In genomic region chr12:3235124-3235631, GRCm38 (mm10) we compare ENCODE assay signal across 7 mouse cellular contexts.
A peak's percentile ranks its signal among the peaks of the same experiment; 100 is the strongest.
DNase-seq lines count a peak whose midpoint lies in the region; ATAC-seq lines count a peak whose summit lies in the region.

No protein-coding gene starts in this region.

- H3K36me3 ChIP-seq in intestine, embryonic 16.5 days (ENCODE audit: control insufficient read depth, insufficient read depth, low read length), result peaks cover 27% of the 10 kb centered on the region
- peaks cover 13% of the 10 kb centered on the region; the same call in 1 of the 2 replicates for H3K36me3 ChIP-seq in midbrain, embryonic 11.5 days (ENCODE audit: control insufficient read depth, insufficient read depth, low read length)

- H3K27ac ChIP-seq in intestine, embryonic 16.5 days (ENCODE audit: low read length), result peak overlapping the region; percentile 64
- peak overlapping the region; percentile 40; the same call in 1 of the 2 replicates for H3K27ac ChIP-seq in midbrain, embryonic 11.5 days (ENCODE audit: low read depth, low read length)

- H3K4me2 ChIP-seq in intestine, embryonic 16.5 days (ENCODE audit: low read depth, low read length), result peak overlapping the region; percentile 60
- peak overlapping the region; percentile 52 for H3K4me2 ChIP-seq in midbrain, embryonic 11.5 days

- peak; percentile 93 for DNase-seq in adrenal gland, adult 2 months
- DNase-seq in embryo, embryonic 11 days, result peak; percentile 95
- DNase-seq in gastrocnemius, postnatal 4 days (ENCODE audit: low spot score in 2 of 2), result peak; percentile 35 to 83
- peak; percentile 91 to 92 for DNase-seq in left cerebral cortex, postnatal 36 days (ENCODE audit: low spot score in 2 of 2)
- DNase-seq in midbrain, embryonic 11.5 days (ENCODE audit: low spot score, missing footprints), result peak; percentile 98
- peak; percentile 98 for DNase-seq in skeletal muscle tissue, adult 2 months (ENCODE audit: low read depth, low spot score)

- H3K9ac ChIP-seq in intestine, embryonic 16.5 days (ENCODE audit: low read depth, low read length), result peak overlapping the region; percentile 57
- H3K9ac ChIP-seq in midbrain, embryonic 11.5 days (ENCODE audit: low read length), result peak overlapping the region; percentile 51

- no peaks in the 10 kb centered on the region for H3K27me3 ChIP-seq in intestine, embryonic 16.5 days (replicated peaks; ENCODE audit: control insufficient read depth, insufficient read depth, low read length)
- H3K27me3 ChIP-seq in midbrain, embryonic 11.5 days (ENCODE audit: control insufficient read depth, insufficient read depth, low read length), result no peaks in the 10 kb centered on the region

- H3K4me1 ChIP-seq in intestine, embryonic 16.5 days (ENCODE audit: control insufficient read depth, insufficient read depth, low read length), result no peaks in the 10 kb centered on the region
- no peaks in the 10 kb centered on the region for H3K4me1 ChIP-seq in midbrain, embryonic 11.5 days (ENCODE audit: control insufficient read depth, insufficient read depth, low read length)

- H3K9me3 ChIP-seq in intestine, embryonic 16.5 days (ENCODE audit: control insufficient read depth, low read length), result 0 out of 2 replicates have a peak, but pooled peaks cover 6% of the 10 kb centered on the region
- peaks cover 3% of the 10 kb centered on the region for H3K9me3 ChIP-seq in midbrain, embryonic 11.5 days (ENCODE audit: control insufficient read depth, low read length)

- intact Hi-C loops in left cerebral cortex, postnatal 36 days (cut with DNase I), result loop anchor here (1.0 kb wide), 1 partner anchor 130 kb away; the partner anchor contains the start of gene Kif3c

- ATAC-seq in intestine, embryonic 16.5 days, result peak; percentile 94
- ATAC-seq in midbrain, embryonic 11.5 days (ENCODE audit: low FRiP score), result peak; percentile 83

- peak overlapping the region; percentile 56 for H3K4me3 ChIP-seq in intestine, embryonic 16.5 days (ENCODE audit: low read length)
- peak overlapping the region; percentile 51 for H3K4me3 ChIP-seq in midbrain, embryonic 11.5 days (ENCODE audit: low read depth, low read length)

- WGBS in intestine, embryonic 16.5 days, result 21% methylated on average over 30 of the region's 36 CpGs
- WGBS in midbrain, embryonic 11.5 days, result 28% methylated on average over 35 of the region's 36 CpGs

Comparison
In these comparisons a context has a peak if more than half of its experiments do, and no peak if none do; other contexts are left out.
1. Peak in every context shown above with its lines: DNase-seq, ATAC-seq, H3K4me3 ChIP-seq and H3K27ac ChIP-seq.